Mouse (Mus musculus): ENCODE results near the gene Mtm1. TPM values are rescaled to one million over a fixed set of nuclear protein-coding genes. Genes with fewer than 3 reads are reported as not detected.
A peak's percentile ranks its signal among the peaks of the same experiment; 100 is the strongest.

The Mtm1 gene
- polyA plus RNA-seq (2021): 14.5 TPM

DNA sequence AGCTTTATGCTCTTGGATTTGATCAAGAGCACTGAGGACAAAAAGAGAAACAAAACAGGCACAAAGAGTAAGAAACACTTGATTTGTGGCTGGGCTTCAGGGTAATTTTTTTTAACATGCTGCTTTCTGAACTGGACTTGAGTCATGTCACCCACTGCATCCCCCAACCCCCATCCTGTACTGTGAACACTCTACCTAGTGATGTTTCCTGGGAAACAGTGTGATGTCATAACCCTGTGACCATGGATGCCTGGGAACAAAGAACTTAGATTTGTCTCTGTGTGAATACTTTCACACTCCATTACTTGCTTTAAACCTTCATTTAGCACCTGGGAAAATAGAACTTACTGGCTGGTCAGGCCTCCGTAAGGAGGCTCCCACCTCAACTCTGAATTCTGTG, at the start of gene Mtm1:
Mtm1 (plus strand) TSS at position 301 of the 400 bp plus-strand sequence.
- in situ Hi-C loops (cut with MboI; ENCODE audit: low pct_unique_long_range_greater_than_20kb): no loop called here
- POLR2A ChIA-PET: no interaction called here
- DNase-seq (ENCODE audit: low read depth, low spot score) (peak; percentile 64), ATAC-seq (peak; percentile 13)
- H3K27me3 ChIP-seq: peaks cover 31% of the 10 kb centered on the region
- CTCF ChIA-PET: no interaction called here
- no peak for TF ChIP-seq CTCF (IDR thresholded peaks at IDR 0.05)

DNA sequence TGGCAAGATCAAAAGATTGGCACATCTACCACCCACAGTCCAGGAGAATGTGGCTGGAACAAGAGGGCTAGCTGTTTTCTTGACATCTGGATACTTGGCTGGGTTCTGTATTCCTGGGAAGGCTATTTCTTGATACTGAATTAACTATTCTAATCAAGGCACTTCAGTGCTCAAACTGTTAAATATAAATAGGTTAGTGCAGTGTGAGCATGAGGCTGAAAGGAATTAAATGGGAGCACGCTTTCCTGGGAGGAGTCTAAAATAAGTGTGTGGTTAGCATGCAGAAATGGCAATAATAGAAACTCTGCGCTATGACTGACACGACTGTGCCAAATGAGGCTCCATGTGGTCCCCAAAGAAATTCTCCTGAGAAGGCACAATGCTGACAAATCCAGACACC, 29.0 kb upstream of the Mtm1 start:
- in situ Hi-C loops (cut with MboI; ENCODE audit: low pct_unique_long_range_greater_than_20kb): no loop called here
- ChIA-PET POLR2A (no interaction called here), CTCF (no interaction called here)
- no peak for TF ChIP-seq CTCF (IDR thresholded peaks at IDR 0.05)
- DNase-seq (ENCODE audit: low read depth, low spot score) (no peak), ATAC-seq (no peak)
- H3K27me3 ChIP-seq: peaks cover 15% of the 10 kb centered on the region

DNA sequence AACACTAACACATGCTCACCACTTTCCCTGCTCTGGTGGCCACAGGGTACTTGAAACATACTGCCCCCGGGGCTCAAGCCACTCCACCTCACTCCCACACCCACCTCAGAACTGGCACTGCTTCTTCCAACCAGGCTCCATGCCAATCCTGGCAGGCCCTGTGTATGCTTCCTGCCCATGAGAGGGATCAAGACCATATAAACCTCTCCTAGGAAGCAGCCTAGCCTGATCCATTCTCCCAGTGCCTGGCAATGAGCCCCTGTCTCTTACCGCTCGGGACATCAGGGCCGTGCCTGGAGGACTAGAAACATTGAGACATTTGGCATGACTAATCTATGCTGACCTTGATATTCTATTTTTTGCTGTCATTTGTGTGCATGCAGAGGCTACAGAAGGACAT, 26.9 kb upstream of the Mtm1 start:
- CTCF ChIA-PET: no interaction called here
- DNase-seq (ENCODE audit: low read depth, low spot score): no peak
- peaks cover 8% of the 10 kb centered on the region for H3K27me3 ChIP-seq
- POLR2A ChIA-PET: no interaction called here
- in situ Hi-C loops (cut with MboI; ENCODE audit: low pct_unique_long_range_greater_than_20kb): no loop called here
- ATAC-seq: no peak
- no peak for TF ChIP-seq CTCF (IDR thresholded peaks at IDR 0.05)

DNA sequence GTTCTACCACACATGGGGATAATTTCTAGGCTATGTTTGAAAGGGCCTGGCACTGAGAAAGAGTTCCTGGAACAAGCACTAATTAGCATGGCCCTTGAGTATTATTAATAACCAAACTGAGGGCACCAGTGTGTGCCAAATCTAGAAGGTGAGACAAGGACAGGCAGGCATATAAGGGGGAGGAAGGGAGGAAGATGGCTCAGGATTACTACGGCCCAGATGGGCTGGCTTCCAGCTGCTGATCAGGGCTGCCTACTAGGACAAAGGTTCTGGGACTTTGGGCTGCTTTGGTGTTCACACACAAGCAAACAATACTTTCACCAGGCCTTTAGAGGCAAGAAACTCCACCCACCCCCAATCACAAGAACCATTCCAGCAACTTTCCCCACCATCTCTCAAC, 24.2 kb upstream of the Mtm1 start:
- no peak for TF ChIP-seq CTCF (IDR thresholded peaks at IDR 0.05)
- peaks cover 8% of the 10 kb centered on the region for H3K27me3 ChIP-seq
- no peak for ATAC-seq
- POLR2A ChIA-PET: no interaction called here
- in situ Hi-C loops (cut with MboI; ENCODE audit: low pct_unique_long_range_greater_than_20kb): no loop called here
- DNase-seq (ENCODE audit: low read depth, low spot score): no peak
- CTCF ChIA-PET: no interaction called here

DNA sequence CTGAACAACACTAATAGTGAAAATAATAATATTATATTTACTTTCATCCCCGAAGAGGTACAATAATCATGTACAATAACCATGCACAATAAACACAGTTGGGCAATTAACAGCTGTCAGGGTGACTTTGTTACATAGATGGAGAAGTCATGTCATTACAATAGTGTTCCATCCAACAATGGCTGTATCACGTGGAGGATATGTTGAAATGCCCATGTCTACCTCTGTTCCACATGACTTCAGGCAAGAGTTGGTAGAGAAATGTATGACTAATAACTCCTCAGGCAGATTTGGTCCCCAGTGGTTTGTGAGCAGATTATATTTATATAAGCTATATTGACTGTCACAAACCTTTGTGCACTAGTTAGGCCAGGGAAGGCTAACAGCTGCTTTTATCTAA, 5.8 kb upstream of the Mtm1 start:
- ChIA-PET CTCF (no interaction called here), POLR2A (no interaction called here)
- DNase-seq (ENCODE audit: low read depth, low spot score) (no peak), ATAC-seq (no peak)
- in situ Hi-C loops (cut with MboI; ENCODE audit: low pct_unique_long_range_greater_than_20kb): no loop called here
- no peak for TF ChIP-seq CTCF (IDR thresholded peaks at IDR 0.05)
- H3K27me3 ChIP-seq: peaks cover 14% of the 10 kb centered on the region

DNA sequence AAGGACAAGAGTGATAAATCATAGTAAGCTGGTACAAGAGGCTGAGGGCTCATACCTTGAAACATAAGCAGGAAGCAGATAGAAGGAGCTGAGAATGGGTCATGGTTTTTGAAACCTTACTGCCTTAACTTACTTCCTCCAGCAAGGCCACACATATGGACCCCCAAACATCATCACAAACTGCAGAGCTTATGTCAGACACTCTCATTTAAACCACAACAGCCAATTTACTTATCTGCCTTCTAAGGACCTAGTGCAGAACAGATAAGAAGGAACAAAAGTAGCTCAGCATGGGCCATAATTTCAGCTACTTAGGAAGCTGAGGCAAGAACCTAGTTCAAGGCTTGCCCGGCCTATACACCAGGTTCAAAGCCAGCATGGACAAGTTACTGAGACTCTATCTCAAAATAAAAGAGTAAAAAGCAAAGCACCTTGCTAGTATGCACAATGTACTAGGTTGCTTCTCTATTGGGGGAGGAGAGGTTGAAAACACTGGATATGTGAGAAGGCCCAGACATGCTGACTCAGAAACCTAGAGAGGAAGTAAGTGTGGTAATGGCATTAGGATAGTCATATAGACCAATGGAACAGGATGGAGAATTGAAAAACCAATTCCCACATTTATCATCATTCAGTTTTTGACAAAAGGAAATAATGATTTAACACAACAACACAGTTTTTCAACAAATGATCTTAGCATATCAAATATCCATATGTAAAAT, 4.6 kb upstream of the Mtm1 start:
- peaks cover 15% of the 10 kb centered on the region for H3K27me3 ChIP-seq
- TF ChIP-seq CTCF (IDR thresholded peaks at IDR 0.05): no peak
- in situ Hi-C loops (cut with MboI; ENCODE audit: low pct_unique_long_range_greater_than_20kb): no loop called here
- DNase-seq (ENCODE audit: low read depth, low spot score): no peak
- ATAC-seq: no peak
- ChIA-PET POLR2A (interaction anchor here (0.6 kb wide), 1 partner anchor 12 kb away, joined by 3 read pairs; no protein-coding TSS in a partner anchor), CTCF (no interaction called here)

DNA sequence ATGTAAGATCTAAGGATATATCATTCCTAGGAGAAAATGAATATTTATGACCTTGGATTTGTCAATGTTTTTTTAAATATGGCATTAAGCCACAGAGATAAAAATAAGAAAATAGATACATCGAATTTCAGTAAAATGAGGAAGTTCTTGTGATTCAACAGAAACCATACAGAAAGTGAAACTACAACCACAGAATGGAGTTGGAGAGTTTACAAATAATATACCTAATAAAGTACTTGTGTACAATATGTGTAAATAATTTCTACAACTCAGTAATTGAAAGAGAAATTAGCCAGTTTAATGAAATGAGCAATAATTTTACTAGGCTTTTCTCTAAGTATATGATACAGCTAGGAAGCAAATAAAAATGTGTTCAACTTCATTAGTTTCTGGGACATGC, 4.0 kb upstream of the Mtm1 start:
- peaks cover 20% of the 10 kb centered on the region for H3K27me3 ChIP-seq
- ChIA-PET CTCF (no interaction called here), POLR2A (no interaction called here)
- TF ChIP-seq CTCF (IDR thresholded peaks at IDR 0.05): no peak
- DNase-seq (ENCODE audit: low read depth, low spot score): no peak
- in situ Hi-C loops (cut with MboI; ENCODE audit: low pct_unique_long_range_greater_than_20kb): no loop called here
- ATAC-seq: no peak

DNA sequence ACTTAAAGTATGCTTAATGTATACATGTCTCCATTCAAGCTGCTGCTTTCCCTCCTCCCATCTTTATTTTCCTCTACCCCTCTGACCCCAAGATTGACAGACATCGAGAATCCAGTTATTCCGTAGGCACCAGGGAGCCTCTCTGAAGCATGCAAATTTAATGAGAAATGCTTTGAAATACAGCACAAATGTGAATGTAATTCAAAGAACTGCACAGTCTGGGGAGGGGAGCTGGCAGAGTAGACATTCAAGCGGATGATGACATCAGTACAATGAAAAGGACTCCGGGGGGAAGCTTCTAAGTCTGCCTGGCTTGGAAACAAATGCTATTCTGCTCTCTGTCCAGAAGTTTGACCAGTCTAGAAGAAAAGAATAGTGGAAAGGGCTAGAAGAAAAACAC, 2.3 kb downstream of the Mtm1 start:
- CTCF ChIA-PET: interaction anchor here (0.8 kb wide), 1 partner anchor 9 kb away, joined by 3 read pairs; no protein-coding TSS in a partner anchor
- DNase-seq (ENCODE audit: low read depth, low spot score): no peak
- ATAC-seq: no peak
- TF ChIP-seq CTCF (IDR thresholded peaks at IDR 0.05): no peak
- POLR2A ChIA-PET: no interaction called here
- peaks cover 38% of the 10 kb centered on the region for H3K27me3 ChIP-seq
- in situ Hi-C loops (cut with MboI; ENCODE audit: low pct_unique_long_range_greater_than_20kb): no loop called here

DNA sequence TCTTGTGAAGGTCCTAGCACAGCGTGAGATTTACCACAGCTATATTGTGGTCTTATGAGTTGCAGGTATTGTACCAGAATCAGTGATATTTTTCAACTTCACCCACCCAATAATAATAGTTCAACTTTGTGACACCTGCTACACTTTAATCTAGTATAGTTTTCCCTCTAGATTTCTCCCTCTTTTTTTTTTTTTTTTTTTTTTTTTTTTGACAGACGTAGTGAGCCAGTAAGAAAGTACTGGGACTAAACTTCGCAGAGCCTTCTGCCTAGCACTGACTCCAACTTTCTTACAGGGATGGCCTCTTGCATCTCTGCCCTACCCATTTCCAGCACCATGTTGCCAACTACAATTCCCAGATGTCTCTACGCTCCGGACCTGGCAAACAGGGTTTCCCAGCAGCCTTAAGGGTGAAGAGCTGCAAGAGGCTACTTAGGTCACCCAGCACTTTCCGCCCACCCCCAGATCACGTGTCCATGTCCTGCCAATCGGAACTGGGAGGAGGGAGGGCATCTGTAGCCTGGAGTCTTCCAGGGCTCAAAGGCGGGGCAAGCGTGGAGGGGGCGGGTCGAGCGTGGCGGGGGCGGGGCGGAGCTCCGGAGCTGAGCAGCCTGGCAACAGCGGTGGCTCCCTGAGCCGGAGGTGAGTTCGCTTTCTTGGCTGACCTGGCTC, 4.0 kb downstream of the Mtm1 start:
- ATAC-seq (peak; percentile 92), DNase-seq (ENCODE audit: low read depth, low spot score) (peak; percentile 58)
- in situ Hi-C loops (cut with MboI; ENCODE audit: low pct_unique_long_range_greater_than_20kb): no loop called here
- peaks cover 38% of the 10 kb centered on the region for H3K27me3 ChIP-seq
- no peak for TF ChIP-seq CTCF (IDR thresholded peaks at IDR 0.05)
- CTCF ChIA-PET: no interaction called here
- POLR2A ChIA-PET: interaction anchor here (0.7 kb wide), 2 partner anchors 97 to 318 kb away, joined by 3 to 4 read pairs; no protein-coding TSS in a partner anchor

DNA sequence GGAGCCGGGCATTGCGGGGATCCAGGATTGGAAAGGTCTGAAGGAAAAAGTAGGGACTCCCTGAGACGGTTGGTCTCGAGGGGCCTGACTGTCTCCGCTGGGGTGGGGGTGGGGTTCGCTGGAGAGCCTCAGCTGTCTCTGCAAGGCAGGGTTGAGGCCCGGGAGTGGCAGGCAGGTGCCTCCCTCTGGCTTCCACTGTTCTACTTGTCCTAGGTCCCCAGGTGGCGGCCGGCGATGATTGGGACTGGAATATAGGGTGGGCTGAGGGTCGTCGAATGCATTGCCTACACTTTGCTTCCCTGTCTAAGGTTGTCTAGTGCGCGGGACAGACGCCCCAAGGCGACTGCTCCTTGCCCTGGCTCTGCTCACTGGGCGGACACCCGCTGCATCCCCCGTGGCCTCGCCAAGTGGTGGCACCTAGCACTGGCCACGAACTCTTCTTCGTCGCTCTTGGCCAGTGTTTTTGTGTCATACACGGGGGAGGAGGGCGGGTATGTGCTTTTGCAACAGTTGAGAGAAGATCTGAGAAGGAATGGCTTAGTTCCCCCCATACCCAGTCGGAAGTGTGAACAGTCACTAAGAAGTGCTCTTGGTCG, 4.6 kb downstream of the Mtm1 start:
- in situ Hi-C loops (cut with MboI; ENCODE audit: low pct_unique_long_range_greater_than_20kb): no loop called here
- no peak for TF ChIP-seq CTCF (IDR thresholded peaks at IDR 0.05)
- peaks cover 31% of the 10 kb centered on the region for H3K27me3 ChIP-seq
- POLR2A ChIA-PET: no interaction called here
- DNase-seq (ENCODE audit: low read depth, low spot score) (no peak), ATAC-seq (peak; percentile 52)
- CTCF ChIA-PET: no interaction called here

DNA sequence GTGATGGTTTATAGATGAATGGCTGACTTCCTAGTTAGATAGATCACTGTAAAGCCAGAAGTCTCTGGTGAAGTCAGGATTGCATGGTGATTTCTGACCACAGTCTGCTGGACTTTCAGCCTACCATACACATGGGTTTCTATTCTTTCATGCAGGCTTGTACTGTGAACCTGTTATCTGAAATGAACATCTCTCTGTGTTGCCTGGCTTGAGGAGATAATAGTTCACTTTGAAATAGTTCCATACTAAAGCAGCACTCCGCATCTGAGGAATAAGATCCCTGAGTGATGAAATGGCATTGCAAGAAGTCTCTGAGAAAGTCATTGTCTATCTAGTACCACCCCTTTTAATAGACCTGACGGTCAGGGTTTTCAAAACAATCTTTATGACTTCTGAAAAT, 6.3 kb downstream of the Mtm1 start:
- CTCF ChIA-PET: no interaction called here
- in situ Hi-C loops (cut with MboI; ENCODE audit: low pct_unique_long_range_greater_than_20kb): no loop called here
- no peak for ATAC-seq

More for the DNA sequence above, 6.3 kb downstream of the Mtm1 start:
- no peak for TF ChIP-seq CTCF (IDR thresholded peaks at IDR 0.05)
- DNase-seq (ENCODE audit: low read depth, low spot score): no peak
- POLR2A ChIA-PET: no interaction called here
- peaks cover 22% of the 10 kb centered on the region for H3K27me3 ChIP-seq
